In the genomic region with DNA sequence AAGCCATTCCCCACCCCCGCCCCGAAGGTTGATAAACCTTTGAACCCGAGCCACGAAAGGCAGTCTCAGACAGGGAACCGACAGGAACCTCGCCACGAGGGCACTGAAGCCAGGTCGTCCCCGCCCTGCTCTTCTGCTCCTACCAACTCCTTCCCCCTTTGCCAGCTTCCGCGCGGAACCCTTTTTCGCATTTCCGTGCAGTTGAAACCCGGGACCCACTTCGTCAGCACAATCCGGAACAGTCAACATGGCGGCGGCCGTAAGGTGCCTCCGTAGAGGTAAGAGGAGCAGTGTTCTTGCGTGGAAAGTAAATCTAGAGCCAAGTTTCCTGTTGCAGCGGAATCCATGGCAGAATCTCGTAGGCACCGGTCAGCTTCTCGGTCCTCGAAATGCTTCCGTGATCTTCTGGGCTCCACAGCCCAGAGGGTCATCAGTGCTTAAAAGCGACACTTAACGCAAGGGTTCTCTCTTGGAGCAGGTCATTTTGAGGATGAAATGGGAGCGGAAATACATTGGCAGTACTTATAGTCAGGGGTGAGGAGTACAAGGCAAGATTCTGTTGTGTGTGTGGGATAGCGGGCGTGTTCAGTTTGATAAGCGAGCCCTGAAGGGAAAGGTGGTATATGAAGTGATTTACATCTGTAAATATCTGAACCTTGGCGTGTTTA, we compare ENCODE assay signal across 8 mouse cellular contexts. TPM values are rescaled to one million over a fixed set of nuclear protein-coding genes. Genes with fewer than 3 reads are reported as not detected.
DNase-seq lines count a peak whose midpoint lies in the region; ATAC-seq and TF ChIP-seq lines count a peak whose summit lies in the region.

No protein-coding gene starts in this region.

- H3K27ac ChIP-seq in forebrain, embryonic 12.5 days: peak overlapping the region; percentile 56
- peak overlapping the region; percentile 88 for H3K27ac ChIP-seq in heart, postnatal 0 days (ENCODE audit: low read depth)
- H3K27ac ChIP-seq in liver, embryonic 16.5 days (ENCODE audit: low read length): peak overlapping the region; percentile 89
- H3K27ac ChIP-seq in neural tube, embryonic 13.5 days (replicated peaks): peak overlapping the region; percentile 71
- peak overlapping the region; percentile 86 for H3K27ac ChIP-seq in testis, adult 2 months (ENCODE audit: control insufficient read depth, insufficient read depth, low read depth, low read length)

- H3K4me1 ChIP-seq in E14TG2a.4 (replicated peaks; ENCODE audit: low read depth, low read length): peaks cover 11% of the 10 kb centered on the region
- H3K4me1 ChIP-seq in forebrain, embryonic 12.5 days: peaks cover 13% of the 10 kb centered on the region
- H3K4me1 ChIP-seq in heart, postnatal 0 days (ENCODE audit: control insufficient read depth, insufficient read depth): peaks cover 21% of the 10 kb centered on the region; the same call in 1 of the 2 replicates
- H3K4me1 ChIP-seq in liver, embryonic 16.5 days (ENCODE audit: control insufficient read depth, low read depth, low read length): peaks cover 9% of the 10 kb centered on the region
- peaks cover 16% of the 10 kb centered on the region for H3K4me1 ChIP-seq in neural tube, embryonic 13.5 days (replicated peaks)
- peaks cover 5% of the 10 kb centered on the region for H3K4me1 ChIP-seq in testis, adult 2 months (ENCODE audit: control insufficient read depth, insufficient read depth, low read length)

- TF ChIP-seq POLR2A in testis, adult 2 months (IDR thresholded peaks at IDR 0.05; ENCODE audit: control insufficient read depth, low read depth, low read length): peak; percentile 93

- ATAC-seq in forebrain, embryonic 12.5 days (ENCODE audit: low FRiP score): peak; percentile 94
- peak; percentile 97 for ATAC-seq in heart, postnatal 0 days (ENCODE audit: insufficient read depth, low read depth)
- peak; percentile 96 for ATAC-seq in liver, embryonic 16.5 days (ENCODE audit: low read depth)
- peak; percentile 96 for ATAC-seq in neural tube, embryonic 13.5 days (ENCODE audit: low read depth)

- 0 out of 2 replicates have a peak, but pooled peaks have one; percentile 18 for TF ChIP-seq EP300 in heart, postnatal 0 days (IDR thresholded peaks at IDR 0.05; ENCODE audit: low read depth)

- under 1% methylated on average over 35 of the region's 35 CpGs for WGBS in forebrain, embryonic 12.5 days
- WGBS in heart, postnatal 0 days: under 1% methylated on average over 35 of the region's 35 CpGs
- WGBS in liver, embryonic 16.5 days (ENCODE audit: insufficient replicate concordance): under 1% methylated on average over 35 of the region's 35 CpGs
- under 1% methylated on average over 35 of the region's 35 CpGs for WGBS in neural tube, embryonic 13.5 days

- H3K4me2 ChIP-seq in forebrain, embryonic 12.5 days: peak overlapping the region; percentile 69
- peak overlapping the region; percentile 75 for H3K4me2 ChIP-seq in heart, postnatal 0 days (ENCODE audit: low read depth, low read length)
- H3K4me2 ChIP-seq in liver, embryonic 16.5 days (ENCODE audit: low read depth, low read length): peak overlapping the region; percentile 91
- H3K4me2 ChIP-seq in neural tube, embryonic 13.5 days: peak overlapping the region; percentile 80

- peak; percentile 91 for DNase-seq in c-Kit-positive CD71-positive TER-119-positive erythroid progenitor cells, embryonic 14.5 days (ENCODE audit: low spot score)
- peak; percentile 92 for DNase-seq in heart, postnatal 0 days (ENCODE audit: low spot score)
- peak; percentile 93 to 95 for DNase-seq in kidney, postnatal 4 days

- peaks cover 16% of the 10 kb centered on the region for H3K36me3 ChIP-seq in E14TG2a.4 (ENCODE audit: insufficient read depth, low read length)
- H3K36me3 ChIP-seq in forebrain, embryonic 12.5 days (replicated peaks): peaks cover 4% of the 10 kb centered on the region; the same call in 1 of the 2 replicates
- H3K36me3 ChIP-seq in heart, postnatal 0 days (replicated peaks; ENCODE audit: control insufficient read depth, insufficient read depth, low read length): peaks cover 11% of the 10 kb centered on the region
- H3K36me3 ChIP-seq in liver, embryonic 16.5 days (ENCODE audit: control insufficient read depth, insufficient read depth): 0 out of 2 replicates have a peak, but pooled peaks cover 4% of the 10 kb centered on the region
- peaks cover 10% of the 10 kb centered on the region; the same call in 1 of the 2 replicates for H3K36me3 ChIP-seq in neural tube, embryonic 13.5 days
- no peaks in the 10 kb centered on the region for H3K36me3 ChIP-seq in testis, adult 2 months (ENCODE audit: control insufficient read depth, insufficient read depth, low read length)

- H3K27me3 ChIP-seq in E14TG2a.4 (ENCODE audit: insufficient read depth, low read length): no peaks in the 10 kb centered on the region
- H3K27me3 ChIP-seq in forebrain, embryonic 12.5 days: no peaks in the 10 kb centered on the region
- no peaks in the 10 kb centered on the region for H3K27me3 ChIP-seq in heart, postnatal 0 days (ENCODE audit: control insufficient read depth, insufficient read depth, low read length)
- H3K27me3 ChIP-seq in liver, embryonic 16.5 days (ENCODE audit: control insufficient read depth, insufficient read depth, low read depth, low read length): no peaks in the 10 kb centered on the region
- H3K27me3 ChIP-seq in neural tube, embryonic 13.5 days: no peaks in the 10 kb centered on the region
- no peaks in the 10 kb centered on the region for H3K27me3 ChIP-seq in testis, adult 2 months (ENCODE audit: control insufficient read depth, insufficient read depth, low read length)

- no peaks in the 10 kb centered on the region for H3K9me3 ChIP-seq in E14TG2a.4 (ENCODE audit: low read length)
- no peaks in the 10 kb centered on the region for H3K9me3 ChIP-seq in forebrain, embryonic 12.5 days
- no peaks in the 10 kb centered on the region for H3K9me3 ChIP-seq in heart, postnatal 0 days (replicated peaks; ENCODE audit: control insufficient read depth, low read length)
- no peaks in the 10 kb centered on the region for H3K9me3 ChIP-seq in liver, embryonic 16.5 days (replicated peaks; ENCODE audit: control insufficient read depth, low read length)
- H3K9me3 ChIP-seq in neural tube, embryonic 13.5 days: no peaks in the 10 kb centered on the region

- peak overlapping the region; percentile 76 for H3K9ac ChIP-seq in forebrain, embryonic 12.5 days
- H3K9ac ChIP-seq in heart, postnatal 0 days (replicated peaks; ENCODE audit: low read depth, low read length): peak overlapping the region; percentile 65
- H3K9ac ChIP-seq in liver, embryonic 16.5 days (ENCODE audit: low read depth, low read length): peak overlapping the region; percentile 67
- peak overlapping the region; percentile 86 for H3K9ac ChIP-seq in neural tube, embryonic 13.5 days

- H3K4me3 ChIP-seq in E14TG2a.4 (replicated peaks; ENCODE audit: low read length): peak overlapping the region; percentile 98
- peak overlapping the region; percentile 73 for H3K4me3 ChIP-seq in forebrain, embryonic 12.5 days (replicated peaks)
- peak overlapping the region; percentile 70 for H3K4me3 ChIP-seq in heart, postnatal 0 days (ENCODE audit: low read depth, low read length)
- H3K4me3 ChIP-seq in liver, embryonic 16.5 days (ENCODE audit: low read depth, low read length): peak overlapping the region; percentile 90
- peak overlapping the region; percentile 86 for H3K4me3 ChIP-seq in neural tube, embryonic 13.5 days
- H3K4me3 ChIP-seq in testis, adult 2 months (ENCODE audit: control insufficient read depth, low read depth, low read length): peak overlapping the region; percentile 98

- no peak for TF ChIP-seq CTCF in E14TG2a.4 (conservative IDR thresholded peaks at IDR 0.05; ENCODE audit: low read length)
- no peak for TF ChIP-seq CTCF in heart, postnatal 0 days (IDR thresholded peaks at IDR 0.05; ENCODE audit: low read depth)
- no peak for TF ChIP-seq CTCF in testis, adult 2 months (IDR thresholded peaks at IDR 0.05; ENCODE audit: control insufficient read depth, insufficient read depth, insufficient replicate concordance, low read depth, low read length)

RNA-seq across cellular contexts. Expression of gene Mrpl1, which starts 0.8 kb away (rescaled TPM):
- 22.0 and 22.3 TPM in 2 replicates for polyA plus RNA-seq in forebrain, embryonic 12.5 days (2016; fragmentation: Nextera tagmentation; extraction: Ambion mirVana)
- 16.0 and 18.3 TPM in 2 replicates for total RNA-seq in heart, postnatal 0 days (2014; rRNA removed; ENCODE audit: low replicate concordance)
- 29.6 and 29.7 TPM in 2 replicates for polyA plus RNA-seq in heart, postnatal 0 days (2015; fragmentation: Nextera tagmentation; extraction: Ambion mirVana)
- polyA plus RNA-seq in liver, embryonic 16.5 days (2015; fragmentation: Nextera tagmentation; extraction: Ambion mirVana): 14.0 and 14.8 TPM in 2 replicates
- polyA plus RNA-seq in neural tube, embryonic 13.5 days (2015; fragmentation: Nextera tagmentation; extraction: Ambion mirVana): 17.1 and 17.7 TPM in 2 replicates
- polyA plus RNA-seq in testis, adult 2 months (2012; rRNA removed): 8.3 and 9.0 TPM in 2 replicates

RNA-seq across cellular contexts. Expression of gene Cnot6l, which starts 46.1 kb away (rescaled TPM):
- polyA plus RNA-seq in forebrain, embryonic 12.5 days (2016; fragmentation: Nextera tagmentation; extraction: Ambion mirVana): 13.8 and 16.6 TPM in 2 replicates
- 17.6 and 22.3 TPM in 2 replicates for total RNA-seq in heart, postnatal 0 days (2014; rRNA removed; ENCODE audit: low replicate concordance)
- 17.0 and 17.9 TPM in 2 replicates for polyA plus RNA-seq in heart, postnatal 0 days (2015; fragmentation: Nextera tagmentation; extraction: Ambion mirVana)
- 4.6 and 4.9 TPM in 2 replicates for polyA plus RNA-seq in liver, embryonic 16.5 days (2015; fragmentation: Nextera tagmentation; extraction: Ambion mirVana)
- 13.0 and 13.7 TPM in 2 replicates for polyA plus RNA-seq in neural tube, embryonic 13.5 days (2015; fragmentation: Nextera tagmentation; extraction: Ambion mirVana)
- polyA plus RNA-seq in testis, adult 2 months (2012; rRNA removed): 3.5 and 4.7 TPM in 2 replicates

Comparison
In these comparisons a context has a peak if more than half of its experiments do, and no peak if none do; other contexts are left out.
1. Peak in every context shown above with its lines: DNase-seq, ATAC-seq, H3K4me3 ChIP-seq and H3K27ac ChIP-seq.